Mouse (Mus musculus): ENCODE measurements around the gene Bex2. TPM values are rescaled to one million over a fixed set of nuclear protein-coding genes. Genes with fewer than 3 reads are reported as not detected.
"Not testable (repeated sequence)": the region's sequence is repeated elsewhere in the genome, so short reads cannot be mapped to it uniquely, and the experiment has no call there.

Bex2 gene
- polyA plus RNA-seq (2015; fragmentation: Nextera tagmentation; extraction: Ambion mirVana), result 56.8 and 57.7 TPM in 2 replicates

DNA sequence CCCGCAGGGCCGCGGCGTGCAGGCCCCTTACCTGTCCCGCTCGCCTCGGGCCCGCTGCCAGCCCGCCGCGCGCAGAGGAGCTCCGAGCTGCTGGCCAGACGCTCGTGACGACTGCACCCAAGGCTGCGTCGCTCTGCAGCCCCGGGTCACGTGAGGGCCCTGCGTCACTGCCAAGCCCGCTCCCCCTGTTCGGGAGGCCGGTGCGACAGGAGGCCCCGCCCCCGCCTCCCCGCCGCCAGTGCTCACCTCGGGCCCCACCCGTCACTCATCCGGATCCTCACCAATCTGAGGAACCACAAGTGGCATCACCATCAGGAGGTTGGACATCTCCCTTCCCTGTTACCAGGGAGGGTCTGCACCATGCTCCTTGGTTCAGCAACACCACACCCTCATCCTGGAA is at the start of gene Bex2:
Bex2 (minus strand) TSS at position 217 of the 400 bp plus-strand sequence.
- Histone ChIP-seq H3K4me3 (ENCODE audit: low read length) (peak within 1 kb of the TSS; percentile 34), H3K4me2 (ENCODE audit: low read depth, low read length) (peak within 1 kb of the TSS; percentile 42)
- not testable (repeated sequence) for H3K9me3 ChIP-seq (ENCODE audit: control insufficient read depth, low read length); H3K9ac ChIP-seq (ENCODE audit: low read length); H3K27me3 ChIP-seq (ENCODE audit: control insufficient read depth, insufficient read depth, low read depth, low read length); H3K27ac ChIP-seq (ENCODE audit: low read length); H3K36me3 ChIP-seq (ENCODE audit: control insufficient read depth, insufficient read depth, low read length); H3K4me1 ChIP-seq (replicated peaks; ENCODE audit: control insufficient read depth, insufficient read depth, low read length)
- no CpG with 5 or more reads among the region's 32 CpGs for WGBS
- ATAC-seq (ENCODE audit: low read depth), result peak; percentile 97

DNA sequence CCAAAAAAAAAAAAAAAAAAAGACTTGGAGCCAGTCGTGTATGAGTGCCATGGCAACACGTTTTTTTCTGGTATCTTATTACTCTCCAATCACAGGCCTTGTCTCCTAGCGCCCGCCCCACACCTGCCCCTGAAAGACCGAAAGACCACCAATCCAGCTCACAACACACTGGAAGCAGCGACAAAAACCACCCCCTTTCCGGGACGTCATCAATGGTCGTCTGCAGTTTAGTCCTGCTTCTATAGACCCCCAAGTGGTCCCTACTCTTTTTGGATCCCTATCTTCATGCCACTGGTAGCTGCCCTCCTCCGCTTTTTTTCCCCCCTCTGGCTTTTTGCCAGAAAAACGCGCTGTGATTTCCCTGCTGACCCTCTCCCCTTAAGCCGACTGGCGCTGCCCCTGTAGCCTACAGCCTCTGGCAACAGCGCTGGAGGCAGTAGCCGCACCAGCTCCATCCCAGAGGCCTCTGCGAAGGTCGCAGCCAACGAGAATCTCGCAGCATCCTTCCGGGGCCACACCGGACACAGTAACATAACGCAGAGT is 47.5 kb upstream of the Bex2 start:
- peak; percentile 90 for ATAC-seq (ENCODE audit: low read depth)
- WGBS, result 21% methylated on average over 23 of the region's 23 CpGs
- Histone ChIP-seq H3K9me3 (ENCODE audit: control insufficient read depth, low read length) (no peaks in the 10 kb centered on the region), H3K4me1 (replicated peaks; ENCODE audit: control insufficient read depth, insufficient read depth, low read length) (no peaks in the 10 kb centered on the region), H3K4me3 (ENCODE audit: low read length) (peak overlapping the region; percentile 44), H3K27me3 (ENCODE audit: control insufficient read depth, insufficient read depth, low read depth, low read length) (no peaks in the 10 kb centered on the region), H3K36me3 (ENCODE audit: control insufficient read depth, insufficient read depth, low read length) (no peaks in the 10 kb centered on the region), H3K9ac (ENCODE audit: low read length) (peak overlapping the region; percentile 50; the same call in 1 of the 2 replicates), H3K27ac (ENCODE audit: low read length) (no peak overlapping the region), H3K4me2 (ENCODE audit: low read depth, low read length) (peak overlapping the region; percentile 64)

DNA sequence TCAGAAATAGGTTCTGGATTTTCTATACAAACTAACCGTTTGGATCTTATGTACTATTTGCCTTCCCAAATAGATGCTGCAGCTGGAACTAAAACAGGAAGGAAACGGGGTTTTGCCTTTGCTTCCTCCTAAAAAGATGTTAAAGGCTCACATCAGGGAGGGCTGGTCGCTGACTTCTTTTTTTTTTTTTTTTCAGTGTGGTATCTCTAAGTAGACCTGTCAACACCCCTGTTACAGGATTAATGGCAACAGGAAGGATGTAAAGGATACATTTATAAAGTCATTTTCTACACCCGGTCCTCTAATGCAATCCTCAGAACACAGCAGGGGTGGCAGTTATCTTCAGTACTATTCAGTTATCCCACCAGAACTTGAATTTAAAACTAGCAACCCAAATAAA is 47.0 kb upstream of the Bex2 start:
- H3K9ac ChIP-seq (ENCODE audit: low read length), result no peak overlapping the region
- no peak overlapping the region for H3K4me3 ChIP-seq (ENCODE audit: low read length)
- peak overlapping the region; percentile 64; the same call in 1 of the 2 replicates for H3K4me2 ChIP-seq (ENCODE audit: low read depth, low read length)
- H3K27me3 ChIP-seq (ENCODE audit: control insufficient read depth, insufficient read depth, low read depth, low read length), result no peaks in the 10 kb centered on the region
- no peaks in the 10 kb centered on the region for H3K4me1 ChIP-seq (replicated peaks; ENCODE audit: control insufficient read depth, insufficient read depth, low read length)
- H3K9me3 ChIP-seq (ENCODE audit: control insufficient read depth, low read length), result no peaks in the 10 kb centered on the region
- no peak overlapping the region for H3K27ac ChIP-seq (ENCODE audit: low read length)
- no peaks in the 10 kb centered on the region for H3K36me3 ChIP-seq (ENCODE audit: control insufficient read depth, insufficient read depth, low read length)
- ATAC-seq (ENCODE audit: low read depth), result no peak
- 14% methylated on average over 4 of the region's 4 CpGs for WGBS

DNA sequence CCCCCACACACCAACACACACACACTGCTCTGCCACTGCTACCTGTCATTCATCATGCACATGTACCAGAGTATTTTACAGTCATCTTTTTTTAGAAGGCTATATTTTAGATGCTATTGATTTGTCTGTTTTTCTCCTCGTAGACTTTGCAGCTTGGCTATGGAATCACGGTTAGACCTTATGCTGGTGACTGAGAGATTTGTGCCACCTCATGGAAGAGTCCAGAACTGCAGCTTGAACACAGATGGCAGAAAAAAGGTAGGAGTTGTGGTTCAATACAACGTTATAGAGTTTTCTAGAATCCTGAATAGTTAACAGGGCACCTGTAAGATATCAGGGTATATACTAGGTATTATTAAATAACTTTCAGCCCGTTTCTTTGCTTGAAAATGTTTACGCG is 39.9 kb upstream of the Bex2 start:
- Histone ChIP-seq H3K4me3 (ENCODE audit: low read length) (no peak overlapping the region), H3K9ac (ENCODE audit: low read length) (no peak overlapping the region), H3K27ac (ENCODE audit: low read length) (no peak overlapping the region), H3K4me1 (replicated peaks; ENCODE audit: control insufficient read depth, insufficient read depth, low read length) (no peaks in the 10 kb centered on the region), H3K27me3 (ENCODE audit: control insufficient read depth, insufficient read depth, low read depth, low read length) (no peaks in the 10 kb centered on the region), H3K36me3 (ENCODE audit: control insufficient read depth, insufficient read depth, low read length) (no peaks in the 10 kb centered on the region), H3K9me3 (ENCODE audit: control insufficient read depth, low read length) (no peaks in the 10 kb centered on the region), H3K4me2 (ENCODE audit: low read depth, low read length) (no peak overlapping the region)
- no peak for ATAC-seq (ENCODE audit: low read depth)
- 38% methylated on average over 6 of the region's 6 CpGs for WGBS

GRCm38 (mm10) chrX:136104724-136105088 is 36.7 kb upstream of the Bex2 start:
- Histone ChIP-seq H3K36me3 (ENCODE audit: control insufficient read depth, insufficient read depth, low read length) (no peaks in the 10 kb centered on the region), H3K27ac (ENCODE audit: low read length) (no peak overlapping the region), H3K4me3 (ENCODE audit: low read length) (no peak overlapping the region), H3K4me1 (replicated peaks; ENCODE audit: control insufficient read depth, insufficient read depth, low read length) (no peaks in the 10 kb centered on the region), H3K9ac (ENCODE audit: low read length) (no peak overlapping the region), H3K4me2 (ENCODE audit: low read depth, low read length) (no peak overlapping the region), H3K9me3 (ENCODE audit: control insufficient read depth, low read length) (no peaks in the 10 kb centered on the region), H3K27me3 (ENCODE audit: control insufficient read depth, insufficient read depth, low read depth, low read length) (no peaks in the 10 kb centered on the region)
- ATAC-seq (ENCODE audit: low read depth), result no peak
- WGBS, result 49% methylated on average over 3 of the region's 3 CpGs

- Histone ChIP-seq H3K27me3 (ENCODE audit: control insufficient read depth, insufficient read depth, low read depth, low read length) (no peaks in the 10 kb centered on the region), H3K9me3 (ENCODE audit: control insufficient read depth, low read length) (no peaks in the 10 kb centered on the region), H3K36me3 (ENCODE audit: control insufficient read depth, insufficient read depth, low read length) (no peaks in the 10 kb centered on the region), H3K4me1 (replicated peaks; ENCODE audit: control insufficient read depth, insufficient read depth, low read length) (no peaks in the 10 kb centered on the region), H3K4me3 (ENCODE audit: low read length) (no peak overlapping the region), H3K9ac (ENCODE audit: low read length) (no peak overlapping the region), H3K27ac (ENCODE audit: low read length) (no peak overlapping the region), H3K4me2 (ENCODE audit: low read depth, low read length) (no peak overlapping the region)
- WGBS, result 65% methylated on average over 4 of the region's 4 CpGs
- no peak for ATAC-seq (ENCODE audit: low read depth)
These were observed 36.1 kb upstream of the Bex2 start for GRCm38 (mm10) chrX:136104046-136104723.

GRCm38 (mm10) chrX:136094421-136094820 is 26.4 kb upstream of the Bex2 start:
- Histone ChIP-seq H3K9ac (ENCODE audit: low read length) (no peak overlapping the region), H3K36me3 (ENCODE audit: control insufficient read depth, insufficient read depth, low read length) (no peaks in the 10 kb centered on the region), H3K27ac (ENCODE audit: low read length) (no peak overlapping the region), H3K27me3 (ENCODE audit: control insufficient read depth, insufficient read depth, low read depth, low read length) (no peaks in the 10 kb centered on the region), H3K9me3 (ENCODE audit: control insufficient read depth, low read length) (no peaks in the 10 kb centered on the region), H3K4me2 (ENCODE audit: low read depth, low read length) (no peak overlapping the region), H3K4me3 (ENCODE audit: low read length) (no peak overlapping the region), H3K4me1 (replicated peaks; ENCODE audit: control insufficient read depth, insufficient read depth, low read length) (no peaks in the 10 kb centered on the region)
- no peak for ATAC-seq (ENCODE audit: low read depth)
- 52% methylated on average over 2 of the region's 2 CpGs for WGBS

- Histone ChIP-seq H3K9ac (ENCODE audit: low read length) (no peak overlapping the region), H3K27ac (ENCODE audit: low read length) (no peak overlapping the region), H3K9me3 (ENCODE audit: control insufficient read depth, low read length) (no peaks in the 10 kb centered on the region), H3K4me3 (ENCODE audit: low read length) (no peak overlapping the region), H3K36me3 (ENCODE audit: control insufficient read depth, insufficient read depth, low read length) (no peaks in the 10 kb centered on the region), H3K4me2 (ENCODE audit: low read depth, low read length) (no peak overlapping the region), H3K4me1 (replicated peaks; ENCODE audit: control insufficient read depth, insufficient read depth, low read length) (no peaks in the 10 kb centered on the region), H3K27me3 (ENCODE audit: control insufficient read depth, insufficient read depth, low read depth, low read length) (no peaks in the 10 kb centered on the region)
- WGBS, result 9% methylated on average over 2 of the region's 2 CpGs
- ATAC-seq (ENCODE audit: low read depth), result no peak
These were observed 24.7 kb upstream of the Bex2 start for GRCm38 (mm10) chrX:136092497-136093279.

DNA sequence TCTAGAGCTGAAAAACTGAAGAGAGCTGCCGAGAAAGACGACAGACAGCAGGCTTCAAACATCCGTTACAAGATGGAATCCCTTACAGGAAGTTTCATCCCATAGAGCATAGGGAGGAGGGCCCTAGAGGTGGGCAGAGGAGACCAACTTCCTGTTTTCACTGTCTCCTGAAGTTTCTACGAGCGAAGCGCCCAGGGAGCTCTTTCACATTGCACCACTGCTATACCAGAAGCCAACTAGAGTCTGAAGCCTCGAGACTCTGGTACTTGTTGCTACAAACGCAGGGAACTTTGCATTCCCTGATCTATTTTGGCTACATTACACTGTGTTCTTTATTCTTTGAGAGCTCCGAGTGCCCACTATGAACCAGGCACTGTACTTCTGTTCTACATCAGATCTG is 17.1 kb upstream of the Bex2 start, which contains the start of gene Nxf3:
Nxf3 (minus strand) TSS at position 101 of the 400 bp plus-strand sequence.
- ATAC-seq (ENCODE audit: low read depth), result no peak
- Histone ChIP-seq H3K4me2 (ENCODE audit: low read depth, low read length) (no peak within 1 kb of the TSS), H3K9ac (ENCODE audit: low read length) (no peak within 1 kb of the TSS), H3K27me3 (ENCODE audit: control insufficient read depth, insufficient read depth, low read depth, low read length) (no peaks in the 10 kb centered on the region), H3K27ac (ENCODE audit: low read length) (no peak within 1 kb of the TSS), H3K4me3 (ENCODE audit: low read length) (no peak within 1 kb of the TSS), H3K9me3 (ENCODE audit: control insufficient read depth, low read length) (no peaks in the 10 kb centered on the region), H3K4me1 (replicated peaks; ENCODE audit: control insufficient read depth, insufficient read depth, low read length) (no peaks in the 10 kb centered on the region), H3K36me3 (ENCODE audit: control insufficient read depth, insufficient read depth, low read length) (no peaks in the 10 kb centered on the region)
- WGBS, result 78% methylated on average over 9 of the region's 9 CpGs

All from lung, embryonic 16.5 days (tissue).